Mouse (Mus musculus) hematopoietic stem cell, adult 5-6 weeks (primary cell): ENCODE data around the gene Pafah2. TPM values are rescaled to one million over a fixed set of nuclear protein-coding genes. Genes with fewer than 3 reads are reported as not detected.
A peak's percentile ranks its signal among the peaks of the same experiment; 100 is the strongest.

Experiments used
- ATAC-seq, 2 experiments: fragments of 125-278 bp in 1 of 2; replicated peaks in 1 of 2; 2 replicates each; pipeline ENCODE4 v1.8.0; 2016 to 2017; ENCODE audit warnings: inconsistent platforms in 2 of 2, mild to moderate bottlenecking in 2 of 2, moderate number of reproducible peaks in 2 of 2, low read depth in 1 of 2, moderate TSS enrichment in 1 of 2; ENCODE audit not compliant: low FRiP score in 2 of 2, poor library complexity in 2 of 2, severe bottlenecking in 2 of 2, insufficient read depth in 1 of 2, low TSS enrichment in 1 of 2
- total RNA-seq: library from RNA; stranded (forward); fragments of 172-1452, 232-1000 nt; gene quantifications from 2 replicates; pipeline ENCODE4 v1.2.3, GENCODE M21; 2017

Gene Pafah2
- total RNA-seq, 1 experiment from 2014 or later: 15.7 TPM

- ATAC-seq: no peak
Observed at GRCm38 (mm10) chr4:134401856-134402570, 5.9 kb downstream of the Pafah2 start.

GRCm38 (mm10) chr4:134402571-134403262 lies 6.6 kb downstream of the Pafah2 start:
- ATAC-seq: peak; percentile 29 to 46

GRCm38 (mm10) chr4:134403721-134404120 lies 7.6 kb downstream of the Pafah2 start:
- ATAC-seq: 0 out of 4 replicates have a peak, but pooled peaks of 1 of the 2 experiments have one; percentile 6

GRCm38 (mm10) chr4:134409286-134409685 lies 13.2 kb downstream of the Pafah2 start:
- ATAC-seq: no peak

DNA sequence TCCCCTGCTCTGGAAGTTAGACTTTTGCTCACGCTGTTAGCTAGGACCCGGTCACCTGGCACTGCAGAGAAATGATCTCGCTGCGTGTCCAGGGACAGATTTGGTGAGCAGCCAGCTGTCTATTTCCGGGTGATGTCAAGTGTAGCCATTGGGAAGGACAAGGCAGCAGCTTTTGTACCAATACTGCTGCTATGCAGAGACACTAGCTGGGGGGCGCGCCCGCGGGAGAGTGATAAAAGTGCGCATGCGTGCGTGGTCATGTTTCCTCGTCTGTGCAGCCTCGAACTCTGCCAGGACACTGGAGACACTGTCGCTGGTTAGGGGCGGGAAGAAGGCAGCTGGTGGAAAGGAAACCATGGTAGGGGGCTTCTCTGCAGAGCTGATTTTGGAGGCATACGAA lies 20.1 kb downstream of the Pafah2 start:
- no peak for ATAC-seq

GRCm38 (mm10) chr4:134416602-134417001 lies 20.5 kb downstream of the Pafah2 start:
- no peak for ATAC-seq

GRCm38 (mm10) chr4:134417111-134417510 lies 21.0 kb downstream of the Pafah2 start:
- ATAC-seq: no peak

DNA sequence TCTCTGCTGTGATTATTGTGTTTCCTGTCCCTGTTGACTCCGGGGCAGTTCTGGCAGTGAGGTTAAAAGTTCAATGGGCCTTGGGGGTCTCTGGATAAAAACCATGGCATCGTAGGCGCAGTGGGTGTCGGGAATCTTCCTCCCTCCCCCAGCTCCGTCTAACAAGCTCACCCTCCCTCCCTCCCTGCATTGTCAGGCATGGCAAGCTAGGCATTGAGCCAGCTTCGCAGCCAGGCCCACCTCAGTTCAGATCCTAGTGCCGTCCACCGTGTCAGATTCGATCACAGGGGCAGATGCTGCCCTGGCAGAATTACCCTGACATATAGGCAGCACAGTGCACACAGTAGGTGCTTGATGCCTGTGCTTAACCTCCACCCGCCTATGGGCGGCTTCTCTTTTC lies 25.9 kb downstream of the Pafah2 start:
- ATAC-seq: no peak

DNA sequence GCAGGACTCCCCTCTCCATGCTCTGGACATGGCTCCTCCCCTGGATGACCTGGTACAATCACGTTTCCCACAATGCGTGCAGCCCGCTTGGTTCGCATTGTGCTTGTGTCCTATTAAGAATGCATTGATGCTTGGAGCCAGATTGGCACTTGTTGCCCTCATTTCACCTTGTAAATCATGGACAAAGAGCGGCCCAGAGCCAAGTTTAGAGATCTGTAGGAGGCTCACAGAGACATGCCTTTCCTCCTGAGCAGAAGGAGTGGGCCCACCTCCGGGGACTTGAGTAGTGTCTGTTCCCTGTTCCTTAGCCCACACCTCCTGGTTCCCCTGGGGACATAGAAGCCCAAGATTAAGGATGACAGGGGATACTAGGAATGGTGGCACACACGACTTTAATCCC lies 27.8 kb downstream of the Pafah2 start:
- no peak for ATAC-seq

DNA sequence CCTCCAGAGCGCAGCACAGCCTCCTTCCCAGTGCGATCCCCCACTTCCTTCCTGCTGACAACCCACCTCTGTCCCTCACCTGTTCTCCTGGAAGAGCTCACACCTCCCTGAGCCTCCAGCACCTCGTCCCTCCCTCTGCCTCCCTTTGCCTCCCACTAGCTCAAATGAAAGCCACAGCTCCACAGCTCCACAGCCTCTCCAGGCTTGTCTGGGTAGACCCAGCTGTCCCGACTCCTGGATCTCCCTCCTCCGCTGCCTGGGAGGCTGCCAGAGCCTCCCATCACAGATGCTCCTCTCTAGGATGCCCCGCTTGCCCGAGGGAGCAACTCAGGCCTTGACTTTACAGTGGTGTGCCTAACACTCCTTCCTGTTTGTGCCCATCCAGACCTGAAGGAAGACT lies 29.0 kb downstream of the Pafah2 start:
- ATAC-seq: no peak

DNA sequence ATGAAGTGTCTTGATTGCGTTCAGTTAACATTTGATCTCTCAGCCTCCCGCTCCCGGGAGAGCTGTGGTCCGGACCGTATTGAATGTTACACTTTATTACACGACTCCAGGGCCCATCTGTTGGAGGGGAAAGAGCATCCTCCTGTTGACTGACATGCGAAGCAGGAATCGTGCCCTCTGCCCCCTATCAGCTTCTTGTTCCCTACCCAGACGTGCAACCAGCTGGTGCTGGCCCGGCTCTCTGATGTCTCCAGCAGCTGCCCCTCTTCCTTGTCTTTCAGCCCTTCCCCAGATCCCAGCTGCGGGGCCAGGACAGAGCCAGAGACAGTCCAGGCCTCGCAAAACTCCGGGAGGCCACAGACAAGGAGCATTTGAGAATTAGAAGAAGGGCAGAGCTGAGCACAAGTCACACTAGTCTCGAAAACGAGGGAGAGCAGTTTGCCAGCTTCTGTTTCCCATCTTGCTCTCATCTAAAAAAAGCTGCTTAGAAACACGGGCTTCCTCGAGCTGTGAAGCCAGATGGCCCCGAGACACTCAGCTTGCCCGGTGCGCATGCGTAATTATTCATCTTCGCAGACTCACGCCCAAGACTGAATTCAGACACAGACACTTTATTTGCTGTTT lies 34.4 kb downstream of the Pafah2 start:
- no peak for ATAC-seq

- ATAC-seq: no peak
Observed at GRCm38 (mm10) chr4:134432686-134433360, 36.7 kb downstream of the Pafah2 start.

DNA sequence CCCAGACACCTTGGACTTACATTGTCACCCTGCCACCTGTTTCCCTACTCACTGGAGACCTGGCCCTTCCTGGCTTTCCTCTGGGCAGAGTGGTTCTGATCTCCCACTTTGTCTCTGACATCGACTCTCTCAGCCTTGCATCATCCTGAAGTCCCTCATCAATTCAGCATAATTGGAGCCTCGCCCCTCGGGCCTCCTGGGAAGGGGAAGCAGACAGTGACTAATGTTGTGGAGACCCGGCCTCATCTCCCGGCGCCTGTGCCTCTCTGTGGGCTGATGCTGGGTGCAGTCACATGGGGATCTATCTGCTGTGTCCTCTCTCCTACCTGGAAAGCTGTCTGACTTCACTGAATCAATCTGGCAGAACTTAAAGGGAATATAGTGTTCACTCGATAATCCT lies 40.1 kb downstream of the Pafah2 start:
- no peak for ATAC-seq

GRCm38 (mm10) chr4:134436659-134437058 lies 40.5 kb downstream of the Pafah2 start:
- ATAC-seq: no peak

DNA sequence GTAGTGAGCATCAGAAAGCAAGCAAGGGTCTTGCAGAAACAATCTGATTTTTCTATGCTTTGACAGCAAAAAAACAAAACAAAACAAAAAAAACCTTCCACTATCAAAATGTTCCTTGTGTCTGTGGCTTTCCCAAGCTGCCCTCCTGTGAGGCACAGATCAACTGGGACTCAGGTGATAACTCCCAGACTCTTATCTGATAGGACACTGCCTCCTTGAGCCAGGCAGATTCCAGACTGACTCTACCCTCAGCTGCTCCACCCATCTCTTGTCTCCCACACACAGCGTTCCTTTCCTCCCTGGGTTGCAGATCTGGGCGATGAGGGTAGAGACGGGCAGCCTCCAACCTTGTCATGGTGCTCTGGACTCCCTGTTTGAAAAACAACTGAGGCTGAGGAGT lies 43.0 kb downstream of the Pafah2 start:
- no peak; a peak in 1 of 4 replicates for ATAC-seq

DNA sequence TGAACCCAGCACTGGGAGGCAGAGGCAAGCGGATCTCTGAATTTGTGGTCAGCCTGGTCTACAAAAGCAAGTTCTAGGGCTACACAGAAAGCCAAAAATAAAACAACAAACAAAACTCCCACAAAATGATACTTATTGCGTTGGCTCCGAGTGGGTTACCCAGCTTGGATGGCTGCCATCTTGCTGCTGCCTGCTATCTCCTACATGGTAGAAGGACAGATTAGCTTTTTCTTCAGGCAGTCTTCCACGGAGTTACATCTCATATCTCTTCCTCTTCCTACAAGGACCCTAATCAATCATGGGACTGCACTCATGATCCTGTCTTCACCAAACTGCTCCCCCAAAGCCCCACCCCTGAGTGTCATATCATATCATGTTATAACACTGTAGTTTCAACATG lies 43.8 kb downstream of the Pafah2 start:
- ATAC-seq: no peak

DNA sequence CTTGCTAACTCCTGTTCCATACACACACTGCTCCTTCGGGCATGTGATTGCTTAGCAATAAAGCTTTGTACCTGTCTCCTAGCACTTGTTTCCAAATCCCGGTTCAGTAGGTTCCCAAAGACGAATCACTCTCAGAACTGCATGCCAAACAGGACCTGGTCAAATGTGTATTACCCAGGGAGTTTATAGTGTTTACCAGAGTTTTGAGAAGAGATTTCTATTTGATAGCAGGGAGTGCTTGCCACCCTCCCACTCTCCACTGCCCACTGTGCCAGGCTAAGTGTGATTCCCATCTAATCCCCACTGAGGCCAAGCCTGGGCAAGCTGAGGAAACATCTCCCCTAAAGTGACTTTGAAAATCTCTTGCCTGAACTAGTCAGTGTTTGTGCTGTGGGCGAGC lies 46.1 kb downstream of the Pafah2 start:
- no peak for ATAC-seq

- no peak for ATAC-seq
Observed at GRCm38 (mm10) chr4:134443589-134443988, 47.5 kb downstream of the Pafah2 start.
